ENCODE assay signal across 25 mouse cellular contexts in the genomic region with DNA sequence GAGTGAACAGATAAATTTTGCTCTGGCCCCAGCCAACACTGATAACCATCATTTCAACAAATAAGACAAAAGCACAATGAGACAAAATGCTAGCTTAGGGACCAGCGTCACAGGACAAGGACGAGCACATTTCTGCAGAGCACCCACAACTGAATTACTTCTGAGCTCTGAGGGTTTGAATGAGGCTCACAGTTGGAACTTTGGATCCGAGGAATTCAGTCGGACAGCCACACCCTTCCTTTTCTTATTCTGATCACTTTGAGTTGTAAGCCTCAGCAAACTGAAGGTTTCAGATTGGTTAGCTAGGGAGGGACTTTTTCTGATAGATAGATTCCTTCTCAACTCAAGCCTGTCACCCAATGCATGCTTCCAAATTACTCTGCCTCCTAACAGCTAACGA.
"Had no signal": no experiment of that assay in that cellular context is flagged by ENCODE, and none has a peak within 500 bp of the region (broad histone marks: within the 10 kb centered on the region; RNA-seq: fewer than 3 reads in every experiment).

No protein-coding gene starts in this region.

- H3K36me3 ChIP-seq: heart, embryonic 10.5 days; heart, embryonic 12.5 days; hindbrain, embryonic 12.5 days; hindbrain, embryonic 15.5 days; intestine, embryonic 15.5 days; kidney, embryonic 15.5 days; limb, embryonic 13.5 days; limb, embryonic 15.5 days; liver, embryonic 12.5 days had no signal

- ATAC-seq: hindbrain, postnatal 0 days; intestine, embryonic 15.5 days; liver, embryonic 12.5 days had no signal

- DNase-seq: gastrocnemius, postnatal 14 days; gastrocnemius, postnatal 36 days; heart, adult 18-20 months; heart, postnatal 14 days; heart, postnatal 36 days; kidney, adult 11 months; kidney, adult 2 months; kidney, adult 9 months; kidney, postnatal 14 days; kidney, postnatal 36 days; layer of hippocampus, adult 9-11 months; layer of hippocampus, postnatal 36 days; left cerebral cortex, postnatal 4 days had no signal

- H3K27me3 ChIP-seq: heart, embryonic 12.5 days; intestine, embryonic 15.5 days; kidney, embryonic 15.5 days; limb, embryonic 13.5 days; limb, embryonic 15.5 days; liver, embryonic 12.5 days had no signal

- H3K9ac ChIP-seq: heart, embryonic 12.5 days; hindbrain, embryonic 12.5 days; hindbrain, embryonic 15.5 days; intestine, embryonic 15.5 days; kidney, embryonic 15.5 days; limb, embryonic 13.5 days; limb, embryonic 15.5 days; liver, embryonic 12.5 days; liver, embryonic 14.5 days had no signal

- H3K4me2 ChIP-seq: heart, embryonic 12.5 days; hindbrain, embryonic 12.5 days; hindbrain, embryonic 15.5 days; intestine, embryonic 15.5 days; kidney, embryonic 15.5 days; limb, embryonic 13.5 days; limb, embryonic 15.5 days; liver, embryonic 12.5 days had no signal

- H3K9me3 ChIP-seq: heart, embryonic 10.5 days; heart, embryonic 12.5 days; hindbrain, embryonic 12.5 days; hindbrain, embryonic 15.5 days; intestine, embryonic 15.5 days; kidney, embryonic 15.5 days; limb, embryonic 13.5 days; limb, embryonic 15.5 days; liver, embryonic 12.5 days had no signal

- H3K27ac ChIP-seq: heart, embryonic 10.5 days; hindbrain, embryonic 12.5 days; hindbrain, embryonic 15.5 days; hindbrain, postnatal 0 days; intestine, embryonic 15.5 days; kidney, embryonic 15.5 days; kidney, postnatal 0 days; limb, embryonic 13.5 days; limb, embryonic 15.5 days; liver, embryonic 12.5 days; liver, embryonic 14.5 days had no signal

- H3K4me1 ChIP-seq: heart, embryonic 10.5 days; heart, embryonic 12.5 days; intestine, embryonic 15.5 days; limb, embryonic 15.5 days; liver, embryonic 12.5 days had no signal

- H3K4me3 ChIP-seq: heart, embryonic 10.5 days; heart, embryonic 12.5 days; hindbrain, embryonic 12.5 days; hindbrain, embryonic 15.5 days; intestine, embryonic 15.5 days; kidney, embryonic 15.5 days; limb, embryonic 13.5 days; limb, embryonic 15.5 days; liver, embryonic 12.5 days had no signal
